Mouse (Mus musculus) right cerebral cortex, postnatal 4 days (tissue): Measurements from ENCODE around the gene Lamb2.

Experiments
- DNase-seq: peaks from one replicate; pipeline ENCODE4 v3.0.0-alpha.2; 2022

Lamb2 gene

DNA sequence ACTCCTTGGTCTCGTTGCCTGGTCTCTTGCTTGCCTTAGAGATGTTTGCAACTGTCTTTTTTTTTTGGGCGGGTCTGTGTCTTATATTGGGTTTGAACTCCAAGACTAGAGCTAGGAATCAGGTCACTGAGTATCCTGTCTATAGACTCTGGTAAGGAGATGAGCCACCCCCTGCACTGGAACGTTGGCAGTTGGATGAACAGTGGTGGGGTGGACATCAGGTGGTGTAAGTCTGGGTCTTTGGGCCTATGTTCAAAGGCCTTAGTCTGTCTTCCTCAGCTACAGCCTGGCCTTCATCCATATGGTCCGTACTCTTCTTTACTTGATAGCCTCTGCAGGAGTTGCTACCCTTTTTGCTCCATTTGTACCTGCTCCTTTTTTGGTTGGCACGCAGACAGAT is 17.9 kb upstream of the Lamb2 start:
- no peak for DNase-seq

- no peak for DNase-seq
Measured at GRCm38 (mm10) chr9:108462192-108462591, 17.3 kb upstream of the Lamb2 start.

DNA sequence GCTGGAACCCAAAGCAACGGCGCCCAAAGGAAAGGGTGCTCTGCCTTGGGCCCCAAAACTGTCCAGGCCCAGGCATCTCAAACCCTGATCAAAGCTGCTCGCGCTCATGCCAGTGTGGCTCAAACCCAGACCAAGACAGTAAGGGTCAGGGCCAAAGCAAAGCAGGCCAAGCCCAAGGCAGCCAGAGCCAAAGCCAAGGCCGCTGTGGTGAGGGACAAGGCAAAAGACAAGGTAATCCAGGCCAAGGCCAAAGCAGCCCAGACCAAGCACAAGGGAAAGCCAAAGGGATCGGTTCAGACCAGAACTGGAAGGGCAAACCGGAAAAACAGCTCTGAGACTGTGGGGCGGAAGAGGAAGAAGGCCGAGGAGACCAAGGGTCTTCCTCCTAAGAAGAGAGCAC is 15.8 kb upstream of the Lamb2 start:
- no peak for DNase-seq

- DNase-seq, result no peak
Measured at GRCm38 (mm10) chr9:108466219-108466618, 13.3 kb upstream of the Lamb2 start.

DNA sequence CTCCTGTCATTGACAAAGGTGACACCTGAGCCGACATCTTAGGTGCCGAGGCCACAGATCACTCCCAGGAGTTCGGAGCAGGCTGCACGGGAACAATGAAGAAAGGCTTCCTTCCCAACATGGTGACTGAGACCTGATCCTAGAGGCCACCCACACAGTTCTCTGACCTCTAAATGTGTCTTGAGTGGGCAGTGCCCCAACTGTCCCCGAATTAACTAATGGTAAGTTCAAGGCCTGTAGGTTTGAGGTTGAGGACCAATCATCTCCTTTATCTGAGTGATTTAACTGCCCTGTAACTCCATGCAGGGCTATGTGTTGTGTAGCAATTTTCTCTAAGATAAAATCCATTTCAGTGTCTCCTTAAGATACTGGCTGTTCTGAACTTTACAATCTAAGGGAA is 10.1 kb upstream of the Lamb2 start:
- DNase-seq, result no peak

- no peak for DNase-seq
Measured at GRCm38 (mm10) chr9:108469845-108470244, 9.7 kb upstream of the Lamb2 start.

DNA sequence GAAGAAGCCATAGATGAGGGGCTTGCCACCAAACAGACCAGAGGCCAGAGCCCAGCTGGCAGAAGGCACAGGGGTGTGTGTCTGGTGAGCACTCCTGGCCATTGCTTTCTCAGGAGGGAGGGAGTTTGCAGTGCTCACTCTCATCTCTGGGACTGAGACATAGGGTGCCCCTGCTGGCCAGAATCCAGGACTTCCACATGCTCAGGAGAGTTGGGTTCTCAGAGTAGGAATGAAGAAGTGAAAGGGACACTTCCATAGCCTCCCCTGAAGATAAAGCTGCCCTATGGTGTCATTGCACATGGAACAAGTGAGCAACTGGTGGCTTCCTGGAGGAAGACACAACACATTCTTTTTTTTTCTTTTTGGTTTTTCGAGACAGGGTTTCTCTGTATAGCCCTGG is 5.0 kb upstream of the Lamb2 start:
- DNase-seq, result no peak

GRCm38 (mm10) chr9:108478638-108479156 is 839 bp upstream of the Lamb2 start:
- peak; percentile 59 for DNase-seq

- DNase-seq, result no peak
Measured at GRCm38 (mm10) chr9:108479241-108479640, 295 bp upstream of the Lamb2 start.

GRCm38 (mm10) chr9:108480813-108481519 is 1.4 kb downstream of the Lamb2 start:
- DNase-seq, result no peak

DNA sequence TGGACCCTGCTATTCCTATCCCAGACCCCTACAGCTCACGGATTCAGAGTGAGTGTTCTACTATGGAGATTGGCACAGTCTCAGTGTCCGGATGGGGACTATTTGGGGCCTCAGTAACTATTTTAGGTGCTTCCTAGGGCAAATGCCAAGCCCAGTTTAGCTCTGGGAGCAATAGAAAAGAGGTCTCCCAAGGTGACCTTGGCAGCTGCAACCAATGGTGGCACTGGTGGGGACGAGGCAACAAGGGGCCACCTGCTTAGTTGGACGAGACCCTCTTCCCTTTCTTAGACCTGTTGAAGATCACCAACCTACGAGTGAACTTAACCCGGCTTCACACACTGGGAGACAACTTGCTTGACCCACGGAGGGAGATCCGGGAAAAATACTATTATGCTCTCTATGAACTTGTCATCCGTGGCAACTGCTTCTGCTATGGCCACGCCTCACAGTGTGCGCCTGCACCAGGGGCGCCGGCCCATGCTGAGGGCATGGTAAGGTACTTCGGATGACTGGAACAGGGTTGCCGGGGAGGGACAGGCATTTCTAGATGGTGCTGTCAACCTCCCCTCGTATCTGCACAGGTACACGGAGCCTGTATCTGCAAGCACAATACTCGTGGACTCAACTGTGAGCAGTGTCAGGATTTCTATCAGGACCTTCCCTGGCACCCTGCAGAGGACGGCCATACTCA is 2.1 kb downstream of the Lamb2 start:
- no peak for DNase-seq

GRCm38 (mm10) chr9:108483051-108483790 is 3.7 kb downstream of the Lamb2 start:
- DNase-seq, result no peak

GRCm38 (mm10) chr9:108484021-108484420 is 4.5 kb downstream of the Lamb2 start:
- DNase-seq, result no peak

DNA sequence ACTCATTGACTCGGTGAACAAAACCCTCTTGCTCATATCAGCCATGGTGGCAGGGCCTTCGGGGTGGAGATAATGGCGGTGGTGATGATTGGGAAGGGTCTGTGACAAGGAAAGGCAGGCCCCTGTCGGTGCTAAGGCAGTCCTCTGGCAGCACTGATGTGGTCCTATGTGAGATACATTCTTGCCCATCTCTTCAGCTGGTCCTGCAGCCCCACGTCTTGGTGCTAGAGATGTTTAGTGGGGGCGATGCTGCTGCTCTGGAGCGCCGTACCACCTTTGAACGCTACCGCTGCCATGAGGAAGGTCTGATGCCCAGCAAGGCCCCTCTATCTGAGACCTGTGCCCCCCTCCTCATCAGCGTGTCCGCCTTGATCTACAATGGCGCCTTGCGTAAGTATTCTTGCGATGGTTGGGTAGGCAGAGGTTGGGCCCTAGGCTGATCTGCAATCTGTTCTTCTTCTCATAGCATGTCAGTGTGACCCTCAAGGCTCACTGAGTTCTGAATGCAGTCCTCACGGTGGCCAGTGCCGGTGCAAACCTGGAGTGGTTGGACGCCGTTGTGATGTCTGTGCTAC is 5.9 kb downstream of the Lamb2 start:
- no peak for DNase-seq

DNA sequence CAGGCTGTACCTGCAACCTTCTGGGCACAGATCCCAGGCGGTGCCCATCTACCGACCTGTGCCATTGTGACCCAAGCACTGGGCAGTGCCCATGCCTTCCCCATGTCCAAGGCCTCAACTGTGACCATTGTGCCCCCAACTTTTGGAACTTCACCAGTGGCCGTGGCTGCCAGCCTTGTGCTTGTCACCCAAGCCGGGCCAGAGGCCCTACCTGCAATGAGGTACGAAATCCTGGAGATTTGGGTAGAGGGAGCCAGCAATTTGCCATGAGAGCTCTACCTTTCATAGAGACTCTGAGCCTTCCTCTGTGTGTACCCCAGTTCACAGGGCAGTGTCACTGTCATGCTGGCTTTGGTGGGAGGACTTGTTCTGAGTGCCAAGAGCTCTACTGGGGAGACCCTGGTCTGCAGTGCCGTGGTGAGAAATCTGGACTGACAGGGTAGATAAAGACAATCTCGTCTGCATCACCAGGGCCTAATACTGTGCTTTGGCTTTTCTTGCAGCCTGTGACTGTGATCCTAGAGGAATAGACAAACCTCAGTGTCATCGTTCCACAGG is 7.5 kb downstream of the Lamb2 start:
- DNase-seq, result no peak

DNA sequence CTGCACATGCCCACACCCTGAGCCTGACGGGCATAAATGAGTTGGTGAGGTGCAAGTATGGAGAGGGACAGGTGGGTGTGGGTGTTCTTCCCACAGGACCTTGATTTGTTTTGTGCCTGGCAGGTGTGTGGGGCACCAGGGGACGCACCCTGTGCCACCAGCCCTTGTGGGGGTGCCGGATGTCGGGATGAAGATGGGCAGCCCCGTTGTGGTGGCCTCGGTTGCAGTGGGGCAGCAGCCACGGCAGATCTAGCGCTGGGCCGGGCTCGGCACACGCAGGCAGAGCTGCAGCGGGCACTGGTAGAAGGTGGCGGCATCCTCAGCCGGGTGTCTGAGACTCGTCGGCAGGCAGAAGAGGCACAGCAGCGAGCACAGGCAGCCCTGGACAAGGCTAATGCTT is 8.9 kb downstream of the Lamb2 start:
- no peak for DNase-seq

DNA sequence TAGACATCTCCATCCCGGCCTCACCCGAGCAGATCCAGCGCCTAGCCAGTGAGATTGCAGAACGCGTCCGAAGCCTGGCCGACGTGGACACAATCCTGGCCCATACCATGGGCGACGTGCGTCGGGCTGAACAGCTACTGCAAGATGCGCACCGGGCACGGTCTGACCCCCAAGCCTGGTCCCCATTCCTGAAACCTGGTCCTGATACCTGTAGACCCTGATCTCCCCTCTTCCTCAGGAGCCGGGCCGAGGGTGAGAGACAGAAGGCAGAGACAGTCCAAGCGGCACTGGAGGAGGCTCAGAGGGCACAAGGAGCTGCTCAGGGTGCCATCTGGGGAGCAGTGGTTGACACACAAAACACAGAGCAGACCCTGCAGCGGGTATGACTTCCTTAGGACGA is 9.7 kb downstream of the Lamb2 start:
- DNase-seq, result no peak

DNA sequence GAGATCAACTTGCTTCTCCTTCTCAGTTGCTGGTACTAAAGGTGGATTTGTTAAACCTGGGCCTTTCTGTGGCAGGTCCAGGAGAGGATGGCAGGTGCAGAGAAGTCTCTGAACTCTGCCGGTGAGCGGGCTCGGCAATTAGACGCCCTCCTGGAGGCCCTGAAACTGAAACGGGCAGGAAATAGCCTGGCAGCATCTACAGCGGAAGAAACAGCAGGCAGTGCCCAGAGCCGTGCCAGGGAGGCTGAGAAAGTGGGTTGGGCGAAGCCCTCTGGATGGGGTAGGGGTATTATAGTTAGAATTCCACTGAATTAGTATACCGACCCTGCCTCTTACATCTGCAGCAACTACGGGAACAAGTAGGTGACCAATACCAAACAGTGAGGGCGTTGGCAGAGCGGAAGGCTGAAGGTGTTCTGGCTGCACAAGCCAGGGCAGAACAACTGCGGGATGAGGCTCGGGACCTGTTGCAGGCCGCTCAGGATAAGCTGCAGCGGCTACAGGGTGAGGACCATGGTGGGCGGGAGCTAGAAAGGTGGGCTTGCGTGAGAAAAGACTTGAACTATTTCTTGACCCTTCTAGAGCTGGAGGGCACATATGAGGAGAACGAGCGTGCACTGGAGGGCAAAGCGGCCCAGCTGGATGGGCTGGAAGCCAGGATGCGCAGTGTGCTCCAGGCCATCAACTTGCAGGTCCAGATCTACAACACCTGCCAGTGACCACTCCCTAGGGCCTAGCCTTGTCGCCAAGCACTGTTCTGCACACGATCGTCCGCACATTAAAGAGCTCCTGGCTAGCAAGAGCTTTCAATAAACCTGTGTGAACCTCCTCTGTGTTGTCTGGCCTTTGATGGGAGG is 10.4 kb downstream of the Lamb2 start:
- no peak for DNase-seq

DNA sequence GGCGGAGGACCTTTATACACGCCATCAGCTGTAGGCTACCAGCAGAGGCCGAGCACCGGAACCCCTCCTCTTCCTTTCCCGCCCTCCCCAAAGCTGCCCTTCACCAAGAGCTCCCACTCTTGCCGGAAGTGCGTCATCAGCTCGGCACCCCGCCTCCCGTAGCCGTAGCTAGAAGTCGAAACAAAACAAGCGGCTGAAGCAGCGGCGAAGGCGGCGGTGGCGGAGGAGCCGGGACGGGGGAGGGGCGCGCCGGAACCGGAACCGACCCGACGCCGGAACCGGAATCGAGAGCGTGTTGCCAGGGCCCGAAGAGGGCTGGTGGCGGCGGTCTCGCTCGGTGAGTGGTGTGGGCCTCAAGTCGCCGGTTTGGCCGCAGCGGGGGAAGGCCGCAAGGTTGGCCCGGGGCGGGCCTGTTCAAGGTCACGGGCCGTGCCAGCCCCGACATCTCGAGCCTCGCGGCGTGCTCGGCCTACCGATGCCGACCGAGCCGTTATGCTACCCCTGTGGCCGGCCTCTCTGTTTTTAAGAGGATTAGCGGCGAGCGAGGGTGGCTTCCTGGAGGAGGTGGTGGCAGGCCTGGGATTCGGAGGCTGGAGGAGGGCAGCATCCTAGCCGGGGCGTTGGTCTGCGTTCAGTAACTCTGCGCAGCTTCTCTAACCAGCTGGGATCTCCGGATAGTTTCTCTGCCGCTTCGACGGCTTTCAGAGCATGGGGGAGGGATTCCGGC is 11.2 kb downstream of the Lamb2 start, which contains the start of gene Usp19:
TSS of gene Usp19 (plus strand) at position 44 of the 727 bp plus-strand sequence.
- DNase-seq, result peak; percentile 90

DNA sequence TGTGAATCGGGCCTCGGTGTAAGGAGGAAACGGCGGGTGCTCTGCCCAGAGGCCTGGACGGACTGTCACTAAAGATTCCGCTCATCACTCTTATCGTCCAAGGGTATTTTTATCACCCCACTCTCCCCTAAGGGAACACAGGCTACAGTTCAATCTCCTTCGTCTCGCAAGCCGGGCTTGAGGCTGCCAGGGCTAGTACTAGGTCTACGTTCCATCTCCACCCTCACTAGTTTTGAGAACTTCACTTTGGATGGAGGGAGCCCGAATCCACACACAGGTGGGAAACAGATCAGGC is 11.7 kb downstream of the Lamb2 start:
- DNase-seq, result no peak

GRCm38 (mm10) chr9:108492043-108492750 is 12.7 kb downstream of the Lamb2 start:
- no peak for DNase-seq
